Mouse (Mus musculus) cerebellum, adult 2 months (tissue): ENCODE results near the gene Fgd1.

ENCODE experiments used
- CTCF ChIP-seq: fragments of 200-500 bp; IDR thresholded peaks from 2 replicates; pipeline ENCODE4 v1.5.1; 2011; ENCODE audit warnings: low read depth, mild to moderate bottlenecking, control low read depth, low read length, moderate library complexity, borderline replicate concordance; ENCODE audit not compliant: insufficient read depth
- POLR2A ChIP-seq: fragments of 200-500 bp; IDR thresholded peaks from 2 replicates; pipeline ENCODE4 v1.6.1; 2011; ENCODE audit warnings: low read length, control low read depth, borderline replicate concordance; ENCODE audit not compliant: insufficient read depth

DNA sequence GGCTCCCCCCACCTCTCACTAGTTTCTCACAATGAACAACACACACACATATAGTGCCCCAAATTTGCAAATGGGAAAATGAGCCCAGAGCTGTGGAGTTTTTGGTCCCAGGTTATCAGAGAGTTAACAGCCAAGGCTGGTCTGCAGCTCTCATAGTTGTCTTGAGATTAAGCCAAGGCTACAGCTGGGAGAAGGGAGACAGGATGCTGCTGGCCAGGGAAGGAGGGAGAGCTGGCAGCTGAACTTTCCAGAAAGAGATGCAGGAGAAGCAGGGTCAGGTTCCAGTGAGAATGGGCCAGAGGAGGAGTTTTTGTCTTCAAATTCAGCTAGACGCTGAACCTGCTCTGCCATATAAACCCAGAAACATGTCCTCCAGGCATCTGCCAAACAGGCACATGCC is 13.4 kb downstream of the Fgd1 start:
- TF ChIP-seq POLR2A (no peak), CTCF (no peak)
